Mouse (Mus musculus): ENCODE data around the gene Cited2.

Gene Cited2

GRCm38 (mm10) chr10:17723871-17724741 lies 1.1 kb downstream of the Cited2 start:
- DNase-seq (ENCODE audit: low spot score), result peak; percentile 46

- DNase-seq (ENCODE audit: low spot score), result no peak
These were observed 2.1 kb downstream of the Cited2 start for GRCm38 (mm10) chr10:17725037-17725584.

GRCm38 (mm10) chr10:17725644-17726372 lies 2.8 kb downstream of the Cited2 start:
- no peak for DNase-seq (ENCODE audit: low spot score)

- DNase-seq (ENCODE audit: low spot score), result no peak
These were observed 3.3 kb downstream of the Cited2 start for GRCm38 (mm10) chr10:17726373-17726720.

GRCm38 (mm10) chr10:17727161-17727925 lies 4.3 kb downstream of the Cited2 start:
- no peak for DNase-seq (ENCODE audit: low spot score)

- DNase-seq (ENCODE audit: low spot score), result no peak
These were observed 4.9 kb downstream of the Cited2 start for GRCm38 (mm10) chr10:17727926-17728279.

GRCm38 (mm10) chr10:17728711-17729110 lies 5.7 kb downstream of the Cited2 start:
- DNase-seq (ENCODE audit: low spot score), result no peak

GRCm38 (mm10) chr10:17729476-17729875 lies 6.5 kb downstream of the Cited2 start:
- no peak for DNase-seq (ENCODE audit: low spot score)

GRCm38 (mm10) chr10:17733057-17733456 lies 10.0 kb downstream of the Cited2 start:
- peak; percentile 37 for DNase-seq (ENCODE audit: low spot score)

- DNase-seq (ENCODE audit: low spot score), result no peak
These were observed 19.6 kb downstream of the Cited2 start for GRCm38 (mm10) chr10:17742581-17742980.

GRCm38 (mm10) chr10:17752478-17752877 lies 29.5 kb downstream of the Cited2 start:
- DNase-seq (ENCODE audit: low spot score), result no peak

GRCm38 (mm10) chr10:17759772-17760171 lies 36.8 kb downstream of the Cited2 start:
- DNase-seq (ENCODE audit: low spot score), result no peak

GRCm38 (mm10) chr10:17760750-17761613 lies 38.0 kb downstream of the Cited2 start:
- DNase-seq (ENCODE audit: low spot score), result no peak

- DNase-seq (ENCODE audit: low spot score), result no peak
These were observed 38.6 kb downstream of the Cited2 start for GRCm38 (mm10) chr10:17761652-17762051.

- DNase-seq (ENCODE audit: low spot score), result no peak
These were observed 39.9 kb downstream of the Cited2 start for GRCm38 (mm10) chr10:17762946-17763345.

- no peak for DNase-seq (ENCODE audit: low spot score)
These were observed 46.8 kb downstream of the Cited2 start for GRCm38 (mm10) chr10:17769856-17770255.

- no peak for DNase-seq (ENCODE audit: low spot score)
These were observed 49.3 kb downstream of the Cited2 start for GRCm38 (mm10) chr10:17772364-17772763.

GRCm38 (mm10) chr10:17774366-17774765 lies 51.3 kb downstream of the Cited2 start:
- DNase-seq (ENCODE audit: low spot score), result no peak

GRCm38 (mm10) chr10:17775079-17775478 lies 52.1 kb downstream of the Cited2 start:
- no peak for DNase-seq (ENCODE audit: low spot score)

Measured in ovary, postnatal 10 days (tissue).